Mouse (Mus musculus) intestine, embryonic 16.5 days (tissue): ENCODE results near the gene Mxd4. TPM values are rescaled to one million over a fixed set of nuclear protein-coding genes. Genes with fewer than 3 reads are reported as not detected.

Source experiments
- ATAC-seq: fragments of 200-750 bp; cut with Nextera tagmentation; 2 replicates; pipeline ENCODE4 v1.8.0; 2017; ENCODE audit warnings: moderate TSS enrichment, moderate library complexity
- H3K27ac ChIP-seq: fragments of 300-500 bp; sonication (generic); 2 replicates; pipeline ENCODE4 v1.5.1; 2014; ENCODE audit warnings: mild to moderate bottlenecking, low read length
- H3K27me3 ChIP-seq: fragments of 300-500 bp; sonication (generic); replicated peaks from 2 replicates; pipeline ENCODE4 v1.6.1; 2014; ENCODE audit warnings: low read length, control low read depth, mixed read lengths; ENCODE audit not compliant: control insufficient read depth, insufficient read depth
- H3K36me3 ChIP-seq: fragments of 300-500 bp; sonication (generic); 2 replicates; pipeline ENCODE4 v1.6.1; 2014; ENCODE audit warnings: low read length, control low read depth; ENCODE audit not compliant: control insufficient read depth, insufficient read depth
- H3K4me1 ChIP-seq: fragments of 300-500 bp; sonication (generic); 2 replicates; pipeline ENCODE4 v1.6.1; 2014; ENCODE audit warnings: low read length, control low read depth, mixed read lengths; ENCODE audit not compliant: control insufficient read depth, insufficient read depth
- H3K4me2 ChIP-seq: fragments of 300-500 bp; sonication (generic); 2 replicates; pipeline ENCODE4 v1.6.1; 2014; ENCODE audit warnings: low read depth, low read length, control low read depth
- H3K4me3 ChIP-seq: fragments of 300-500 bp; sonication (generic); 2 replicates; pipeline ENCODE4 v1.5.1; 2014; ENCODE audit warnings: mild to moderate bottlenecking, low read length
- H3K9ac ChIP-seq: fragments of 300-500 bp; sonication (generic); 2 replicates; pipeline ENCODE4 v1.6.1; 2014; ENCODE audit warnings: low read depth, low read length
- H3K9me3 ChIP-seq: fragments of 300-500 bp; sonication (generic); 2 replicates; pipeline ENCODE4 v1.6.1; 2016; ENCODE audit warnings: low read length, control low read depth; ENCODE audit not compliant: control insufficient read depth
- WGBS: fragments of 180-500 bp; shearing (Covaris S2); extraction: QIAGEN DNeasy Blood & Tissue Kit; methylation state at CpG from one replicate; pipeline ENCODE4 v1.1.7; 2014; 5-methylcytosine and 5-hydroxymethylcytosine counted together
- polyA plus RNA-seq: library from polyadenylated mRNA; unstranded; fragments of >200 nt; fragmentation: Nextera tagmentation; extraction: Ambion mirVana; gene quantifications from 2 replicates; pipeline ENCODE4 v1.2.1, GENCODE M21; 2015

The Mxd4 gene
- polyA plus RNA-seq, 1 experiment from 2014 or later, result 20.2 TPM

- Histone ChIP-seq H3K4me2 (no peak overlapping the region), H3K9me3 (no peaks in the 10 kb centered on the region), H3K36me3 (no peaks in the 10 kb centered on the region), H3K4me3 (no peak overlapping the region), H3K27me3 (no peaks in the 10 kb centered on the region), H3K27ac (no peak overlapping the region), H3K4me1 (no peaks in the 10 kb centered on the region), H3K9ac (no peak overlapping the region)
- no peak for ATAC-seq
- 81% methylated on average over 5 of the region's 5 CpGs for WGBS
Observed at GRCm38 (mm10) chr5:34224515-34224914, 37.0 kb upstream of the Mxd4 start.

- no peak overlapping the region for H3K27ac ChIP-seq
- WGBS, result 65% methylated on average over 4 of the region's 4 CpGs
- H3K27me3 ChIP-seq, result no peaks in the 10 kb centered on the region
- H3K9me3 ChIP-seq, result no peaks in the 10 kb centered on the region
- H3K4me2 ChIP-seq, result no peak overlapping the region
- ATAC-seq, result no peak
- no peaks in the 10 kb centered on the region for H3K4me1 ChIP-seq
- H3K36me3 ChIP-seq, result no peaks in the 10 kb centered on the region
- H3K9ac ChIP-seq, result no peak overlapping the region
- H3K4me3 ChIP-seq, result no peak overlapping the region
Observed at GRCm38 (mm10) chr5:34220001-34220400, 32.5 kb upstream of the Mxd4 start.

GRCm38 (mm10) chr5:34218672-34219071 lies 31.2 kb upstream of the Mxd4 start:
- H3K4me1 ChIP-seq, result 0 out of 2 replicates have a peak, but pooled peaks cover under 1% of the 10 kb centered on the region
- ATAC-seq, result no peak
- H3K36me3 ChIP-seq, result no peaks in the 10 kb centered on the region
- no peaks in the 10 kb centered on the region for H3K9me3 ChIP-seq
- H3K4me2 ChIP-seq, result no peak overlapping the region
- no peaks in the 10 kb centered on the region for H3K27me3 ChIP-seq
- H3K4me3 ChIP-seq, result no peak overlapping the region
- 46% methylated on average over 5 of the region's 5 CpGs for whole genome bisulfite sequencing
- H3K9ac ChIP-seq, result no peak overlapping the region
- no peak overlapping the region for H3K27ac ChIP-seq

GRCm38 (mm10) chr5:34217756-34218155 lies 30.2 kb upstream of the Mxd4 start:
- Histone ChIP-seq H3K9me3 (no peaks in the 10 kb centered on the region), H3K9ac (no peak overlapping the region), H3K27ac (no peak overlapping the region), H3K4me1 (0 out of 2 replicates have a peak, but pooled peaks cover 3% of the 10 kb centered on the region), H3K4me2 (no peak overlapping the region), H3K27me3 (no peaks in the 10 kb centered on the region), H3K36me3 (no peaks in the 10 kb centered on the region), H3K4me3 (no peak overlapping the region)
- no peak for ATAC-seq
- 39% methylated on average over 9 of the region's 9 CpGs for WGBS

- H3K9ac ChIP-seq, result no peak overlapping the region
- H3K9me3 ChIP-seq, result no peaks in the 10 kb centered on the region
- 59% methylated on average over 7 of the region's 7 CpGs for WGBS
- H3K27me3 ChIP-seq, result no peaks in the 10 kb centered on the region
- H3K4me3 ChIP-seq, result no peak overlapping the region
- H3K4me1 ChIP-seq, result 0 out of 2 replicates have a peak, but pooled peaks cover 3% of the 10 kb centered on the region
- H3K4me2 ChIP-seq, result no peak overlapping the region
- no peaks in the 10 kb centered on the region for H3K36me3 ChIP-seq
- no peak for ATAC-seq
- H3K27ac ChIP-seq, result no peak overlapping the region
Observed at GRCm38 (mm10) chr5:34216025-34216424, 28.5 kb upstream of the Mxd4 start.

- Histone ChIP-seq H3K4me1 (0 out of 2 replicates have a peak, but pooled peaks cover 3% of the 10 kb centered on the region), H3K4me2 (no peak overlapping the region), H3K9ac (no peak overlapping the region), H3K27ac (no peak overlapping the region), H3K9me3 (no peaks in the 10 kb centered on the region), H3K36me3 (no peaks in the 10 kb centered on the region), H3K4me3 (no peak overlapping the region), H3K27me3 (no peaks in the 10 kb centered on the region)
- WGBS, result 54% methylated on average over 8 of the region's 8 CpGs
- no peak for ATAC-seq
Observed at GRCm38 (mm10) chr5:34213659-34214058, 26.1 kb upstream of the Mxd4 start.

GRCm38 (mm10) chr5:34210279-34210678 lies 22.8 kb upstream of the Mxd4 start:
- Histone ChIP-seq H3K27ac (no peak overlapping the region), H3K9me3 (no peaks in the 10 kb centered on the region), H3K27me3 (no peaks in the 10 kb centered on the region), H3K9ac (no peak overlapping the region), H3K36me3 (no peaks in the 10 kb centered on the region), H3K4me2 (no peak overlapping the region), H3K4me1 (0 out of 2 replicates have a peak, but pooled peaks cover 3% of the 10 kb centered on the region), H3K4me3 (no peak overlapping the region)
- WGBS, result 4% methylated on average over 1 of the region's 1 CpGs
- ATAC-seq, result peak; percentile 76

GRCm38 (mm10) chr5:34207503-34207902 lies 20.0 kb upstream of the Mxd4 start:
- H3K27me3 ChIP-seq, result no peaks in the 10 kb centered on the region
- ATAC-seq, result no peak
- H3K36me3 ChIP-seq, result no peaks in the 10 kb centered on the region
- no peak overlapping the region for H3K4me2 ChIP-seq
- no peaks in the 10 kb centered on the region for H3K9me3 ChIP-seq
- H3K27ac ChIP-seq, result no peak overlapping the region
- no peak overlapping the region for H3K9ac ChIP-seq
- 36% methylated on average over 3 of the region's 3 CpGs for WGBS
- no peaks in the 10 kb centered on the region for H3K4me1 ChIP-seq
- H3K4me3 ChIP-seq, result no peak overlapping the region

GRCm38 (mm10) chr5:34205788-34206187 lies 18.3 kb upstream of the Mxd4 start:
- no peaks in the 10 kb centered on the region for H3K4me1 ChIP-seq
- H3K36me3 ChIP-seq, result no peaks in the 10 kb centered on the region
- WGBS, result 65% methylated on average over 2 of the region's 2 CpGs
- H3K9me3 ChIP-seq, result no peaks in the 10 kb centered on the region
- H3K9ac ChIP-seq, result no peak overlapping the region
- H3K4me3 ChIP-seq, result no peak overlapping the region
- H3K27me3 ChIP-seq, result no peaks in the 10 kb centered on the region
- no peak overlapping the region for H3K4me2 ChIP-seq
- no peak overlapping the region for H3K27ac ChIP-seq
- ATAC-seq, result no peak

GRCm38 (mm10) chr5:34204911-34205310 lies 17.4 kb upstream of the Mxd4 start:
- ATAC-seq, result no peak
- H3K27me3 ChIP-seq, result no peaks in the 10 kb centered on the region
- no peak overlapping the region for H3K4me2 ChIP-seq
- no peaks in the 10 kb centered on the region for H3K4me1 ChIP-seq
- no peak overlapping the region for H3K4me3 ChIP-seq
- 82% methylated on average over 2 of the region's 2 CpGs for WGBS
- no peak overlapping the region for H3K27ac ChIP-seq
- H3K36me3 ChIP-seq, result no peaks in the 10 kb centered on the region
- H3K9ac ChIP-seq, result no peak overlapping the region
- H3K9me3 ChIP-seq, result no peaks in the 10 kb centered on the region
